Mouse (Mus musculus): ENCODE results near the gene Cntn4. TPM values are rescaled to one million over a fixed set of nuclear protein-coding genes. Genes with fewer than 3 reads are reported as not detected.

Gene Cntn4
- polyA plus RNA-seq, 1 experiment from 2014 or later: 15.3 TPM

DNA sequence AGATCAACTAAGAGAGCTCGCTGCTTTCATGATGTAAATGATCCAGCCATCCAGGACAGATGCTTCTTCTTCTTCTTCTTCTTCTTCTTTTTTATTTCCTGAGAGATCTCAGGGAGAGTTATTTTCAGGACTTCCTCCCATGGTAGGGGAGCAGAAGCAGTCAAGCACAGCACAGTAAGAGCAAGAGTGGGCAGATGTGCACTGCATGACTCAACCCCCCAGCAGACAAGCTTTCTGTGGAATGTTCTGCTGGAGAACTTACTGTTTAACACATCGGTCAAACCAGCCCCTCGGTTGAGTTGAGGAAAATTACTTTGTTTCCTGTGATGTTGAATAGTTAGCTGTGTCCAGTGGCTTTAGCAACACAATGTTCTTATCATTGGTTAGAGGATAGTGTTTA lies 731.2 kb downstream of the Cntn4 start:
- H3K27me3 ChIP-seq: no peaks in the 10 kb centered on the region
- WGBS: 74% methylated on average over 3 of the region's 3 CpGs

DNA sequence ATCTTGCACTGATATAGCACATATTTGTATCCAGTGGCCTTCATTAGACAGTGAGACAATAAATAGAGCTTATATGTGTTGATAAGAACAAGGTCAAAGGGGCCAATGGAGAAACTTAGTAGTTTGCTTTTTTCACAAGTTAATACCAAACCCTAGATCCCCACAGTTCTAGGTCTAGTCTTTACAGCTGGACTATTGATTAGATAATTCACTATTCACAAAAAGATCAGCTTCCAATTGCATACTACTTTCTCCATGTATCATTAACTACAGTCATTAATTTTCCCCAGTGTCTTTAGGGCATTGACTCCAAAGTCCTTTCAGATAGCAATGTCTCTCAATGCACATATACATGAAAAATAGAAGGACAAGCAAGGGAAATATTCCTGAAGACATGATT lies 745.5 kb downstream of the Cntn4 start:
- Histone ChIP-seq H3K4me1 (no peaks in the 10 kb centered on the region), H3K27me3 (no peaks in the 10 kb centered on the region), H3K9ac (no peak overlapping the region), H3K4me3 (replicated peaks) (no peak overlapping the region), H3K36me3 (no peaks in the 10 kb centered on the region), H3K27ac (replicated peaks) (no peak overlapping the region), H3K4me2 (replicated peaks) (no peak overlapping the region), H3K9me3 (replicated peaks) (no peaks in the 10 kb centered on the region)
- no peak for ATAC-seq (ENCODE audit: insufficient number of reproducible peaks, low FRiP score, low TSS enrichment, low read depth)

More for the DNA sequence above, 731.2 kb downstream of the Cntn4 start:
- H3K4me2 ChIP-seq (replicated peaks): no peak overlapping the region
- H3K4me3 ChIP-seq (replicated peaks): no peak overlapping the region
- no peak overlapping the region for H3K9ac ChIP-seq
- ATAC-seq (ENCODE audit: insufficient number of reproducible peaks, low FRiP score, low TSS enrichment, low read depth): no peak
- H3K4me1 ChIP-seq: no peaks in the 10 kb centered on the region
- no peaks in the 10 kb centered on the region for H3K9me3 ChIP-seq (replicated peaks)
- no peaks in the 10 kb centered on the region for H3K36me3 ChIP-seq
- no peak overlapping the region for H3K27ac ChIP-seq (replicated peaks)

DNA sequence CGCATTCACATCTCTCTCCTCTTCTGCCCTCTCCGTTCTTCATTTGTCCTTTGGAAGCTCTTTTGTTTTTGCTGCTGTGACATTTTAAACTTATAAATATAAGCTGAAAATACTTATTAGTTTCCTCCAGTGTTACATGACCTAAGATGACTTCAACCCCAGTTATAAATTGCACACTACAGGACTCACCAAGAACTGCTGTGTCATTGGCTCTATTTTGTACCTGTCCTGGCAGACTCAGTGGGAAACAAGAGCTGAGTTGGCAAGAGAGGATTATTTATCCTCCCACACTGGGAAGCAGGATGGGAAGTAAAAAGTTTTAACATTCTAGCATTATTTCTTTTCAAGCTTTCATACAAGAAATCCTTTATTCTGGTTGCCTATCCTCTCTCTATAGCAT lies 746.0 kb downstream of the Cntn4 start:
- 89% methylated on average over 2 of the region's 2 CpGs for WGBS
- Histone ChIP-seq H3K4me1 (no peaks in the 10 kb centered on the region), H3K36me3 (no peaks in the 10 kb centered on the region), H3K27me3 (no peaks in the 10 kb centered on the region), H3K9me3 (replicated peaks) (no peaks in the 10 kb centered on the region), H3K27ac (replicated peaks) (no peak overlapping the region), H3K9ac (no peak overlapping the region), H3K4me2 (replicated peaks) (no peak overlapping the region), H3K4me3 (replicated peaks) (no peak overlapping the region)
- ATAC-seq (ENCODE audit: insufficient number of reproducible peaks, low FRiP score, low TSS enrichment, low read depth): no peak

DNA sequence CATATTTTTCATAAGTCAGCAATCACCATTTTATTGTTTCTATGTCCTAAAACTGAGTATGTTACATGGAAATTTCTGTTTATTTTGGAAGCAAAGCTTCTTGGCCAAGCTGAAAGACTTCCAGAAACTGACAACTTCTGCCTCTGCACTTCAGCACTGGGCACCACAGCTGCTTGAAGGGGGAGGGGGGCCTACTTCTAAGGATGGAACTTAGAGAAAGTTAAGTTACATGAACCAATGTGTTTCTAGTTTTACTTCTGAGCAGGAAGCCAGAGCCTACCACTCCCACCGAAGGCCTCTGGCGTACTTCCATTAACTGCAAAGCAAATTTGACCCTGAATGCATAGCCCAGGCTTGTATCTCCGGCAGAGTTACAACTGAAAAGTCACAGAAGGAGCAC lies 749.2 kb downstream of the Cntn4 start:
- 44% methylated on average over 3 of the region's 3 CpGs for WGBS
- Histone ChIP-seq H3K4me1 (no peaks in the 10 kb centered on the region), H3K27me3 (no peaks in the 10 kb centered on the region), H3K4me2 (replicated peaks) (no peak overlapping the region), H3K36me3 (no peaks in the 10 kb centered on the region), H3K27ac (replicated peaks) (peak overlapping the region; percentile 2; the same call in 1 of the 2 replicates), H3K9ac (no peak overlapping the region), H3K9me3 (replicated peaks) (no peaks in the 10 kb centered on the region), H3K4me3 (replicated peaks) (no peak overlapping the region)
- peak; percentile 19; the same call in 1 of the 2 replicates for ATAC-seq (ENCODE audit: insufficient number of reproducible peaks, low FRiP score, low TSS enrichment, low read depth)

DNA sequence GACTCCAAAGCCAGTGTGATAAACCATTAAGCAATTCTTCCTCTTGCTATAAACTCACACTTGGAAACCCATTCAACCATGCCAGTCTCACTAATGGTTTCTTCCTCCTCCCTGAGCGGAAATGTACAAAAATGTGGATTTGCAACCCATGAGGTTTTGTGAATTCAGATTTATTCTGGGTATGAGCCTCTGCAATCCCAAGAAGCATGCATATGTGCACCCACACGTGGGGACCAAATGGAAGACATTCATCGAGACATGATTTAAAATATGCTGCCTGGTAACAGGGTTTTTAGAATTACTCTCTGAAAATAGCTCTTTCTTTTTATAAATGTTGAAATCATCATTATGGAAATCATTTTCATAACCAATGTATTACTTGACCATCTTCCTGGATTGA lies 754.0 kb downstream of the Cntn4 start:
- no peak overlapping the region for H3K27ac ChIP-seq (replicated peaks)
- H3K9ac ChIP-seq: no peak overlapping the region
- no peaks in the 10 kb centered on the region for H3K4me1 ChIP-seq
- no peak for ATAC-seq (ENCODE audit: insufficient number of reproducible peaks, low FRiP score, low TSS enrichment, low read depth)
- no peaks in the 10 kb centered on the region for H3K9me3 ChIP-seq (replicated peaks)
- no peaks in the 10 kb centered on the region for H3K36me3 ChIP-seq
- WGBS: 76% methylated on average over 3 of the region's 3 CpGs
- H3K4me3 ChIP-seq (replicated peaks): no peak overlapping the region
- H3K4me2 ChIP-seq (replicated peaks): no peak overlapping the region
- no peaks in the 10 kb centered on the region for H3K27me3 ChIP-seq

DNA sequence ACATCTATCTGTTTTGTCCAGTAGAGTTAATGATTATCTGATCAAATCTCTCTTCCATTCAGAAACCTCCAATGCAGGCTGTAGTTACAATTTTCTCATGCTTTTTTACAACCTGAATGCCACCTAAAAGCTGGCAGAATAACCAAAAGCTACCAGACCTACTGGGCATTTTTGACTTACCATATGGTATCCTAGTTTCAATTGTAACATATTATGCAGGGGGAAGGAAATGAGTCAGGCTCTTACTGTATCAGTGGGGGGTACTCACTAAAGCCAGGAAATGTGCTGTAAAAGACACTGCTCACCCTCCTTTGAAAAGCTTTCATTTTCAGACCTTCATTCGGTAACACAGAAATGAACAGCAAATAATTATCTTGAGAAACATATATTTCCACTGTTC lies 763.3 kb downstream of the Cntn4 start:
- no peak overlapping the region for H3K27ac ChIP-seq (replicated peaks)
- WGBS: 59% methylated on average over 1 of the region's 1 CpGs
- no peak overlapping the region for H3K9ac ChIP-seq
- no peak overlapping the region for H3K4me3 ChIP-seq (replicated peaks)
- no peaks in the 10 kb centered on the region for H3K9me3 ChIP-seq (replicated peaks)
- H3K36me3 ChIP-seq: no peaks in the 10 kb centered on the region
- H3K4me1 ChIP-seq: no peaks in the 10 kb centered on the region
- no peaks in the 10 kb centered on the region for H3K27me3 ChIP-seq
- no peak overlapping the region for H3K4me2 ChIP-seq (replicated peaks)
- ATAC-seq (ENCODE audit: insufficient number of reproducible peaks, low FRiP score, low TSS enrichment, low read depth): no peak

DNA sequence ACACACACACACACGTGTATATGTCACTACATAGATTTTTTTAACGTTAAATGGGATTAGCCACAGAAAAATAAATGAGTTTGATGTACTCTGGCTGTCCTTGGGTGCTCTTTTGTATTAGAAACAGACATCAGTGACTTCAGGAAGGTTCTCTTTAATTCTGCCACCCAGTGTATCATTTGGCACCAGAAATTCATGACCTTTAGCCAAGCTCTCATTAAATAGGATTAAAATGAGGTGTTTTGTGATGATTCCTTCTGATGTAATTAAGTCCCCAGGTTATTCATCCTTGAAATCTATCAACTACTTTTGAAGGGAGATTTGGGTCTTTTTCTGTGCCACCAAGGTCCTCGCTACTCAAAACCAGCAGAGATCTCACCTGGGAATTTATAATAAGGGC lies 763.8 kb downstream of the Cntn4 start:
- H3K4me1 ChIP-seq: no peaks in the 10 kb centered on the region
- WGBS: 74% methylated on average over 3 of the region's 3 CpGs
- no peak for ATAC-seq (ENCODE audit: insufficient number of reproducible peaks, low FRiP score, low TSS enrichment, low read depth)

DNA sequence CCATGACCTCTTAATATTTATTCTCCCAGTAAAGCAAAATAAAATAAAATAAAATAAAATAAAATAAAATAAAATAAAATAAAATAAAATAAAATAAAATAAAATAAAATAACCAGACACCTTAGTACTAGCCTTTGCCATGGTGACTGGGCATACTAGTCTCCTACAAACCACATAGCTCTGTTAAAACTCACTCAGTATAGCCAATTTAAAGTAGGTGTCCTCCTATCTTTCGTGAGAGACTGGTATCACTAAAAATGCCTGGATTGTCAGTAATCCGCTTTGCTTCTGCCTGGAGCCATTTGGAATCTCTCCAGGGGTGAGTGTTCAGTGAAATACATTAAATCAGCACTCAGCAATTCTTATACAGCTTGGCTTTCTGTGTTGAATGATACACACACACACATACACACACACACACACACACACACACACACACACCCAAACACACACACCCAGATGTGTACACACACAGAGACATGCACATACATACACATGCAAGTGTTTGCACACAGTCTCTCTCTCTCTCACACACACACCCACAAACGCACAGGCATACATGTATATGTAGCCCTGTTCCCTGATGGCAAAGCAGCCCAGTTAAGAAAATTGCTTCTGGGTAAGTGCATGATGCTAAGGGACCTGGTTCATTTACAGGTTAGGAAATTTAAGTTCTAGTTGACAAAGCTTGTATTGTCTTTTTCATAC lies 776.8 kb downstream of the Cntn4 start:
- 69% methylated on average over 3 of the region's 3 CpGs for WGBS
- no peak for ATAC-seq (ENCODE audit: insufficient number of reproducible peaks, low FRiP score, low TSS enrichment, low read depth)
- Histone ChIP-seq H3K27ac (replicated peaks) (no peak overlapping the region), H3K4me1 (no peaks in the 10 kb centered on the region), H3K4me3 (replicated peaks) (no peak overlapping the region), H3K27me3 (no peaks in the 10 kb centered on the region), H3K9ac (no peak overlapping the region), H3K36me3 (no peaks in the 10 kb centered on the region), H3K9me3 (replicated peaks) (no peaks in the 10 kb centered on the region), H3K4me2 (replicated peaks) (no peak overlapping the region)

More for the DNA sequence above, 763.8 kb downstream of the Cntn4 start:
- H3K9me3 ChIP-seq (replicated peaks): no peaks in the 10 kb centered on the region
- H3K27ac ChIP-seq (replicated peaks): no peak overlapping the region
- H3K9ac ChIP-seq: no peak overlapping the region
- H3K4me3 ChIP-seq (replicated peaks): no peak overlapping the region
- H3K27me3 ChIP-seq: no peaks in the 10 kb centered on the region
- no peaks in the 10 kb centered on the region for H3K36me3 ChIP-seq
- H3K4me2 ChIP-seq (replicated peaks): no peak overlapping the region

DNA sequence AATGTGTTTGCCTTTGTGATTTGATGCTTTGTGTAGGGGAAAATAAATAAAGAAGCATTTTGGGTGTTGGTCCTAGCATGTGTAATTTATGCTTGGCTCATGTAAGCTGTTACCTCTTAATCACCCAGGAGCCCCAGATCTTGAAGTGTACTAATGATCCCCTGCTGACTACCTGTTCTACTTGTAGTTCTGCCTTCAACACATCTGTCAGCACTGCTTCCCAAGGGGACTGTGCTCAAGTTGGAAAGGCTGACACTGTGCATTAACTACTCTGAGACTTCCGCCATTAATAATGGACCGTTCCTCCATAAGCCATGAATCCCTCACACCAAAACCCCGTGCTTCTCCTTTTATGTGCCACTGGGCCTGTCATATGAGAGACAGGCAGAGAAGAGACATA lies 778.2 kb downstream of the Cntn4 start:
- 67% methylated on average over 3 of the region's 3 CpGs for WGBS
- H3K9ac ChIP-seq: no peak overlapping the region
- ATAC-seq (ENCODE audit: insufficient number of reproducible peaks, low FRiP score, low TSS enrichment, low read depth): 0 out of 2 replicates have a peak, but pooled peaks have one; percentile 34

DNA sequence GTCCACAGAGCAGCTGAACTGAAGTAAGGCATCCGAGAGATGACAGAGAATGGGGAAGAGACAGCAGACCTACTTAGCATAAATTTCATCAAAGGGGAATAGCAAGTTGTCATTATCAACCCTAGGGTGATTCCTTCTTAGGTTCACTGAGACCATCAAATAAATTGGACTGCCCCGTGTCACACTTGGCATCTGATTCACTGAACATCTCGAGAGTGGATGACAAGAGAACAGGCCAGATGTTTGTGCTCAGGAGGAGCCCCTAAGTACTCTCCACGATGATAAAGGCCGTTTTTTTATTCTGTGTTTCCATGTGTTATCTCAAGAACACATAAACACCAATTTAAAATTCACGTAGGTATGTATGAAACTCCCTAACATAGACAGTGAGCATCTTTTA lies 780.7 kb downstream of the Cntn4 start:
- H3K27ac ChIP-seq (replicated peaks): no peak overlapping the region
- H3K4me3 ChIP-seq (replicated peaks): no peak overlapping the region
- no peaks in the 10 kb centered on the region for H3K9me3 ChIP-seq (replicated peaks)
- H3K36me3 ChIP-seq: no peaks in the 10 kb centered on the region
- H3K9ac ChIP-seq: no peak overlapping the region
- ATAC-seq (ENCODE audit: insufficient number of reproducible peaks, low FRiP score, low TSS enrichment, low read depth): no peak
- H3K4me2 ChIP-seq (replicated peaks): no peak overlapping the region
- H3K4me1 ChIP-seq: no peaks in the 10 kb centered on the region
- WGBS: 69% methylated on average over 6 of the region's 6 CpGs
- H3K27me3 ChIP-seq: no peaks in the 10 kb centered on the region

More for the DNA sequence above, 778.2 kb downstream of the Cntn4 start:
- H3K4me2 ChIP-seq (replicated peaks): no peak overlapping the region
- H3K27me3 ChIP-seq: no peaks in the 10 kb centered on the region
- no peaks in the 10 kb centered on the region for H3K4me1 ChIP-seq
- H3K27ac ChIP-seq (replicated peaks): no peak overlapping the region
- no peaks in the 10 kb centered on the region for H3K36me3 ChIP-seq
- no peaks in the 10 kb centered on the region for H3K9me3 ChIP-seq (replicated peaks)
- no peak overlapping the region for H3K4me3 ChIP-seq (replicated peaks)

DNA sequence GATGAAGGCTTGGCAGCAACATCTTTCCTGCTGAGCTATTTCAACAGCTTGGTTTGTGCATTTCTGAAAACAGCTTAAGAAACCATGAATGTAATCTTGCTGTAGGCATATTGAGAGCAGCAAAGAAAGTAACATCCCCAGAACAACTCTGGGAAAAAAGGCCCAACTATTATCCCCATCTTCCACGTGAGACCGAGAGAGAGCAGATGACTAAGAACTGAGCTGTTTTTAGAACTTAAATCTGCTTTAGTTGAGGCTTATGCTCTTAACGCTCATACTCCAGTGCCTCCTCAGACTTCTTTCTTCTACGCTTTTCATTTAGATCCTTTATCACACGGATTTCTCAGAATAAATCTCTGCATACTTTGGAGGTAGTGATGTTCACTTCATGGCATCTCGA lies 784.9 kb downstream of the Cntn4 start:
- Histone ChIP-seq H3K4me1 (no peaks in the 10 kb centered on the region), H3K27me3 (no peaks in the 10 kb centered on the region), H3K36me3 (no peaks in the 10 kb centered on the region), H3K4me3 (replicated peaks) (no peak overlapping the region), H3K4me2 (replicated peaks) (no peak overlapping the region), H3K27ac (replicated peaks) (no peak overlapping the region), H3K9ac (no peak overlapping the region), H3K9me3 (replicated peaks) (no peaks in the 10 kb centered on the region)
- 80% methylated on average over 6 of the region's 6 CpGs for WGBS
- ATAC-seq (ENCODE audit: insufficient number of reproducible peaks, low FRiP score, low TSS enrichment, low read depth): no peak

DNA sequence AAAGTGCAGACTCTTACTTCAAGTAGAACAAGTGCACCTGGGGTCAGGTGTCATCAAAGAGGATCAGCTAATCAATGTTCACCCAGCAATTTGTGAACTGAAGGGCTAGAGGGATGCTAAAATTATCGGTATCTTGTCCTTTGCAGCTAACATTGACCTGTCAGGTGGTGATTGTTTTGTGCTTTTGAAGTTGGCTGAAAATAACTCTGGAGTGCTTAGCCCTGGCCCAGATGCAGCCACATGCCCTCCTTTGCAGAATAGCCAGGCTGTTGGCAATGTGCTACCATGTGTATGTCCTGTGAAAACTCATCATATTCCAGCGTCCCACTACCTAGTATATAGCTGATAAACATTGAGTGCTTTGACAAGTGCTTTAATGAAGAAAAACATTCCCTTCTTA lies 786.4 kb downstream of the Cntn4 start:
- no peak overlapping the region for H3K4me2 ChIP-seq (replicated peaks)
- H3K9me3 ChIP-seq (replicated peaks): no peaks in the 10 kb centered on the region
- WGBS: 89% methylated on average over 2 of the region's 2 CpGs
- H3K36me3 ChIP-seq: no peaks in the 10 kb centered on the region
- no peaks in the 10 kb centered on the region for H3K4me1 ChIP-seq
- H3K9ac ChIP-seq: no peak overlapping the region
- no peak overlapping the region for H3K27ac ChIP-seq (replicated peaks)
- H3K4me3 ChIP-seq (replicated peaks): no peak overlapping the region
- no peaks in the 10 kb centered on the region for H3K27me3 ChIP-seq
- ATAC-seq (ENCODE audit: insufficient number of reproducible peaks, low FRiP score, low TSS enrichment, low read depth): no peak
